ENCODE assay signal across 1 mouse cellular context in the genomic region with DNA sequence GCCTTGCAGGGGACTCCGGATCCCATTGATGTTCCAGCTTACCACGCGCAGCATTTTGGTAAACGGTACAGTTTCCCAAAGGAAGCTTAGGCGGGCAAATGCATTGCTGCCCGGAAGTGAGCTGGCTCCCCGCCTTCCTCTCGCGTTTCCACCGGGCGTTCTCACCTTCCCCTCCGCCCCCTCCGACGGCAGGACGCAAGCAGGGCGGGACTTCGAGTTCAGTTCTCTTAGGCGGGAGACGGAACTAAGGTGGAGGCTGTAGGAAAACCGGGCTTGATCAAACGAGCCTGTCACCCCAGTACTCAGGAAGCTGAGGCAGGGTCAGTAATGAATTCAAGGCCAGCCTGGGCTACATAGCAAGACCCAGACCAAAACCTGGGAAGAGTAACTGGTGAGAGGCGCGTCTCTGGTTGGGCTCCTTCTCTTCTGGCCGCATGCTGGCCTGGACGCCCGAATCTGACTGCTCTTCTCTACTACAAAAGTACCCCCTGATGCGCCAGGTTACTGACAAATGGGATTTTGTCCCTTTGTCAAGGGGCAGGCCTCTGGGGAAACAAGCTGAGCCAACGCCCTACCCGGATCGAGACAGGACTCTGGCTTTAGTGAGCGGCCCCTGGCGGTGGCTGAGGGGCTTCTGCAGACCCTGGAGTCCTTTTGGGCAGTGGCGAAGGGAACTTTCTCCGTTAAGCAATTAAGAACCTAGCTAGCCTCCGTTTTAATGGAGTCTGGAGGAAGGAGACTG.
TF ChIP-seq lines count a peak whose summit lies in the region.

A gene (plus strand): TSS at position 207 of the 742 bp plus-strand sequence.

TF ChIP-seq in MEL, 35 proteins besides CTCF, POLR2A, EP300 and RAD21 (continued from another document):
- no peak for TF ChIP-seq USF2 (IDR thresholded peaks at IDR 0.05; ENCODE audit: borderline replicate concordance in 1 of 2, insufficient read depth in 1 of 2, low read depth in 1 of 2, low read length in 2 of 2)
- TF ChIP-seq POLR2AphosphoS2 (IDR thresholded peaks at IDR 0.05; ENCODE audit: low read length) = peak; percentile 85
- 0 out of 2 replicates have a peak, but pooled peaks have one; percentile 3 for TF ChIP-seq NRF1 (IDR thresholded peaks at IDR 0.05; ENCODE audit: insufficient read depth, low read depth, low read length, poor library complexity, severe bottlenecking)
- TF ChIP-seq ZNF384 (IDR thresholded peaks at IDR 0.05; ENCODE audit: low read depth, low read length) = 0 out of 2 replicates have a peak, but pooled peaks have one; percentile 8
- no peak for TF ChIP-seq JUND (IDR thresholded peaks at IDR 0.05; ENCODE audit: low read depth, low read length)
- no peak for TF ChIP-seq UBTF (IDR thresholded peaks at IDR 0.05; ENCODE audit: borderline replicate concordance, insufficient read depth, low read depth, low read length)
- TF ChIP-seq KAT2A (conservative IDR thresholded peaks at IDR 0.05; ENCODE audit: low read depth, low read length) = no peak
- TF ChIP-seq TBP (IDR thresholded peaks at IDR 0.05; ENCODE audit: low read depth, low read length) = no peak; the same call in 1 of the 2 replicates
- no peak for TF ChIP-seq RCOR1 (IDR thresholded peaks at IDR 0.05; ENCODE audit: low read depth, low read length)
- peak; percentile 70 for TF ChIP-seq SMC3 (IDR thresholded peaks at IDR 0.05; ENCODE audit: low read depth, low read length)
- peak; percentile 72; the same call in 1 of the 2 replicates for TF ChIP-seq ZMIZ1 (IDR thresholded peaks at IDR 0.05; ENCODE audit: low read depth, low read length)
- TF ChIP-seq MAFK (IDR thresholded peaks at IDR 0.05; ENCODE audit: borderline replicate concordance, low read depth, low read length) = no peak
- TF ChIP-seq CHD1 (IDR thresholded peaks at IDR 0.05; ENCODE audit: low read depth, low read length) = peak; percentile 57; the same call in 1 of the 2 replicates
- TF ChIP-seq GABPA (IDR thresholded peaks at IDR 0.05; ENCODE audit: low read depth, low read length) = no peak
